Mouse (Mus musculus) spleen, adult 2 months (tissue): Measurements from ENCODE around the gene Fam196b.

Source experiments
- CTCF ChIP-seq: fragments of 200-500 bp; IDR thresholded peaks from 2 replicates; pipeline ENCODE4 v1.5.1; 2011; ENCODE audit warnings: mild to moderate bottlenecking, inconsistent platforms; ENCODE audit not compliant: insufficient read depth, insufficient read length, insufficient replicate concordance; ENCODE audit errors: extremely low read depth
- POLR2A ChIP-seq: fragments of 200-500 bp; IDR thresholded peaks from 2 replicates; pipeline ENCODE4 v1.6.1; 2011; ENCODE audit warnings: low read depth, low read length, inconsistent platforms

- TF ChIP-seq CTCF (no peak), POLR2A (no peak)
These were observed 74.9 kb downstream of the Fam196b start for GRCm38 (mm10) chr11:34389261-34390116.
